8 mouse cellular contexts compared by ENCODE assay signal in the genomic region with DNA sequence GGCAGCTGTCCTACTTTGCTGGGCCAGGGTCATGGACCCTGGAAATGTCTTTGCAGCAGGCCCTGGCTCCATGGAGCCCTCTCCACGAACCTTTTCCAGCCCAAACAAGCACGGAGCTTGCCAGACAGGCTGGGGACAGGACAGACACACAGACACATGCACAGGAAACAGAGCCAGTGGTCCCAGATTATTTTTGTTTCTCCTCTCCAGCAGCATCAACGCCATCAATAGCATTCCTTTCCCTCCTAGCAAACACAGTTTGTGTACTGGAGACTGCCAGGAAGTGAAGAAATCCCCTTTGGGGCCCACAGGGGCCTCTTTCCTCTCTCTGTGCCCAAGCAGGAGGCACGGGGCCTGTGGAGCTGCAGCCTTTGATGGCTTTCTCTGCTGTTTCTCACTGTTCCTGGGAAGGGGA.
DNase-seq lines count a peak whose midpoint lies in the region; ATAC-seq lines count a peak whose summit lies in the region.

No protein-coding gene starts in this region.

- no peak for ATAC-seq in cerebellum, adult (ENCODE audit: insufficient number of reproducible peaks, low FRiP score, low TSS enrichment)
- peak; percentile 46 to 65; a peak in 3 of 4 replicates for ATAC-seq in hematopoietic stem cell, adult 5-6 weeks (replicated peaks in 1 of 2; ENCODE audit: insufficient read depth in 1 of 2, low FRiP score in 2 of 2, low TSS enrichment in 1 of 2, low read depth in 1 of 2, poor library complexity in 2 of 2, severe bottlenecking in 2 of 2)

- peak; percentile 2 for DNase-seq in cerebellum, adult 11-12 months
- DNase-seq in 3T3-L1 (ENCODE audit: low read depth, low spot score) = peak; percentile 65
- DNase-seq in forelimb bud, embryonic 11.5 days (ENCODE audit: low read depth, low spot score) = peak; percentile 29
- peak; percentile 46 for DNase-seq in lung, postnatal 14 days
- DNase-seq in left cerebral cortex, adult 8-10 months (ENCODE audit: low spot score in 2 of 2) = no peak
- DNase-seq in MN1 (ENCODE audit: low spot score) = no peak

Comparison
In these comparisons a context has a peak if more than half of its experiments do, and no peak if none do; other contexts are left out.
1. DNase-seq: peak in cerebellum, adult 11-12 months (single experiment), 3T3-L1 (single experiment), forelimb bud, embryonic 11.5 days (single experiment) and lung, postnatal 14 days (single experiment); none in left cerebral cortex, adult 8-10 months (0 of 2) and MN1 (single experiment).